Mouse (Mus musculus) mouse embryonic stem cell (cell line): ENCODE measurements around the gene Rnf149.
"Not testable (repeated sequence)": the region's sequence is repeated elsewhere in the genome, so short reads cannot be mapped to it uniquely, and the experiment has no call there.

Experiments used
- in situ Hi-C, 2 experiments: fragments of 300-500 bp; cut with MboI; formaldehyde crosslinking; loops; 1 replicate in 1 of 2; 3 replicates in 1 of 2; pipeline ENCODE4 v1.14.3; 2019 to 2020; ENCODE audit warnings: low sequenced_read_pairs in 2 of 2, low pct_unique_long_range_greater_than_20kb in 1 of 2, mixed read lengths in 1 of 2; ENCODE audit not compliant: unreplicated experiment in 1 of 2

The Rnf149 gene

DNA sequence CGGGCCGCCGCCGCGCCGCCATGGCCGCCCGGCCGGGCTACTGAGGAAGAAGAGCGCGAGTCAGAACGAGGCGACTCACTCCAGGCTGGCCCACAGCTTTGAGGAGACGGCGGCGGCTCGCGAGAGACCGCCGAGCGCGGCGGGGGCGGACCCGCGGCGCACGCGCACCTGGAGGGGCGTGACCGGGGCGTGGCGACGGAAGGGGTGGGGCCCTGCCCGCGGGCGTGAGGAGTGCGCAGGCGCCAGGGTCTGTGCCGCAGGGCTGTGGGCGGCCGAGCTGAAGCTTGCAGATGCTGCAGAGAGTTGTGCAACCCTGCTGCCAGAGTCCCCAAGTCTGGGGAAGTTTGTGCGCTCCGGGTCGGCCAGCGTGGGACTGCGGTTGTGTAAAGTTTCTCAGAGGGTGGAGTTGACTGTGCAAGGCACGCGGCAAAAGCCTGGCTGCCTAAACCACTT lies at the start of gene Rnf149:
Gene Rnf149, minus strand, starts transcription at position 153 of the 453 bp plus-strand sequence.
- in situ Hi-C loops, result no loop called here

- in situ Hi-C loops, result no loop called here
Measured at GRCm38 (mm10) chr1:39625491-39625890, 48.3 kb upstream of the Rnf149 start.

DNA sequence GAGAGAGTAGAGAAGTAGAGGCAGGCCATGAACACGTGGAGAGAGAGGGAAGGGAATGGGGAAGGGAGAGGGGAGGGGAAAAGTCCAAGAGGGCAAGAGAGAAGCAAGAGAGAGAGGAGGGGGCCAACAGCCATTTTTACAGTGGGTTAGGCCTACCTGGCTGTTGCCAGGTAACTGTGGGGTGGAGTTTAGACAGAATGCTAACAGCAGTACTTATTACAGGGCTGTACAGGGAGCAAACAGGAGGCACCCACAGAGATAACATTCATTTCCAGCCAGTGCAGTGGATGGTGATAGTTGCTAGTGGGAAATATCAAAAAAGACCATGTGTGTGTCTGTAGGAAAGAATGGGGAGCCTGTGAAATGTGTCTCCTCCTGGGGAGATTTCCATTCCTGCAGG lies 46.5 kb upstream of the Rnf149 start:
- in situ Hi-C loops, result no loop called here

GRCm38 (mm10) chr1:39623106-39623505 lies 45.9 kb upstream of the Rnf149 start:
- in situ Hi-C loops, result no loop called here

DNA sequence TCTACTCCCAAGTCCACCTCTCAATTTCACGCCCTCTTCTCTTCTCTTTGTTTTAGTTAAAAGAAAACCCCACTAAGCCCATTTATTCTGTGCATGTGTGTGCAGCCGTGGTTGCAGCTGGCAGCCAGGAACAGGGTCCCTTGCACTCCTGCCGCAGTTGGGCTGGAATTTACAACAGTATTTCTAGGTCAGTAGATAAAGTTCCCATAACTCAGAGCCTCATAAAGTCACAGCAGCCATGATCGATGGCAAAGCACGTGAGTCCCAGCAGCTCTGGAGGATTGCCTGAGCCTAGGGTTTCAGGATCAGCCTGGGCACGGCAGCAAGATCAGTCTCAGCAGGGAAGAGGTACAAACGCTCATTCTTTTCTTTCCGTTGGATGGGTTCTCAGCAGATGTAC lies 41.3 kb upstream of the Rnf149 start:
- in situ Hi-C loops, result no loop called here

- in situ Hi-C loops, result no loop called here
Measured at GRCm38 (mm10) chr1:39615526-39615925, 38.3 kb upstream of the Rnf149 start.

- in situ Hi-C loops, result no loop called here
Measured at GRCm38 (mm10) chr1:39614462-39615279, 37.5 kb upstream of the Rnf149 start.

- in situ Hi-C loops, result no loop called here
Measured at GRCm38 (mm10) chr1:39613061-39613460, 35.9 kb upstream of the Rnf149 start.

DNA sequence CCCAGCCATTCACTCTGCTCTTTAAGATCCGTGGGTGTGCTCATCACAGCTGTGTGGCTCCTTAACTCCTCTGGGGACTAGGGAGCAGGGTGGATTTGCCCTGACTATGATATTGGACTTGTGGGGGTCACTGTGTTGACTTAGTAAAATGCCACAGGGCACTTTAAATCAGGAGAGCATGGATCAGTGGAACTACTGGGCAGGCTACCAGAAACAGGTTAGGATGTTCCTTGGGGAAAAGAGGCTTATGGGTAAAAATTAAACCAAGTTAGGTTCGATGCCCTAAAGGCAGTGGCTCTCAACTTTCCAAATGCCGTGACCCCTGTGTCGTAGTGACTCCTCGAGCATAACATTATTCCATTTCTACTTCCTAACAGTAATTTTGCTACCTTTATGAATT lies 35.3 kb upstream of the Rnf149 start:
- in situ Hi-C loops, result no loop called here

DNA sequence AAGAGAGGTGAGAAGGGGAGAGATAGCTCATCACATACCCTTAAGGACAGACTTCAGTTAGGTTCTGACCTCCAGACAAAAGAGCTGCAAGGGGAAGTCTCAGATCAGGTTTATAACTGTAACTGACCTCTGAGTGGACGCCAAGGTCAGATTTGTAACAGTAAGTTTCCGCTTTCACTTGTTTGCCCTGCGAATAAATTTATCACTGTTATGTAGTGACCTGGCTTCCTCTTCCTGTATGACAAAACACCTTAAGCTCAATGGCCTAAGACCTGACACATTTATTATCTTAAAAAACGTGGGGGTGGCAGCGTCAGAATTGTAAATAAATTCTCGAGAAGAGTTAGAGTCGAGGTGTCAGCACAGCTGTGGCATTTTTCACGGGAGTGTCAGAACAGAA lies 31.3 kb upstream of the Rnf149 start:
- in situ Hi-C loops, result no loop called here

DNA sequence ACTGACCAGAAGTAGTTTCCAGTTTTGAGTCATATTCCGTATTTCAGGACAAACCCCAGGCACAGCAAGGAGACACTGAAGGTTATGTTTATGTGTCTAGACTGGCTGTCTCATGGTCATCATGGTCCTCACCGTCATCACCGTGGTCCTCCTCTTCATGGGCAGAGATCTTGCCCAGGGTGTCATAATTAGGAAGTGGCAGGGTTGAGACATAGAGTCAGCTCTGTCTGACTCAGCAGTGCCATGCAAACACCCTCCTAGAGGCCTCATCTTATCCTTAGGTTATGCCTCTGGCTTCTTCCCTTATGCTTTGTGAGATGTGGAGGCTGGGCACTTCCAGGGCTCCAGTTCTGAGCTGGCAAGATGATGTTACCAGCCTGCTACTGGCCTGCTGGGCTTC lies 25.3 kb upstream of the Rnf149 start:
- in situ Hi-C loops, result no loop called here

DNA sequence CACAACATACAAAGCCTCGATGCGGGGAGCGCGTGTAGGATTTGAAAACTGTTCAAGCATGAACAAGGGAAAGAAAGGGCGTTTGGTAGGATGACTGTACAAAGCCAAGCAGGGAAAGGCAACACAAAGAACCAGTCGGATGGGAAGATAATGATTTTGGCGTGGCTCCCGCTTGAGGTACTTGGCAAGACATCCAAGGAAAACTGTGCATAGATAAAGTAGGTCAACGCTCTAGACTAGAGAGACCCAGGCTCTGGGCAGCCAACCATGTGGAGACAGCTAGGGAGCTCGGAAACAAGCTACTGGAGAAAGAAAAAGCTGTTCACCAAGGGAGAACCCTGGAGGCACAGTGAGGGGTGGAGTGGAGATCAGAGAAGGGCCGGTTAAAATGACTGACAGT lies 21.5 kb upstream of the Rnf149 start:
- in situ Hi-C loops, result no loop called here

DNA sequence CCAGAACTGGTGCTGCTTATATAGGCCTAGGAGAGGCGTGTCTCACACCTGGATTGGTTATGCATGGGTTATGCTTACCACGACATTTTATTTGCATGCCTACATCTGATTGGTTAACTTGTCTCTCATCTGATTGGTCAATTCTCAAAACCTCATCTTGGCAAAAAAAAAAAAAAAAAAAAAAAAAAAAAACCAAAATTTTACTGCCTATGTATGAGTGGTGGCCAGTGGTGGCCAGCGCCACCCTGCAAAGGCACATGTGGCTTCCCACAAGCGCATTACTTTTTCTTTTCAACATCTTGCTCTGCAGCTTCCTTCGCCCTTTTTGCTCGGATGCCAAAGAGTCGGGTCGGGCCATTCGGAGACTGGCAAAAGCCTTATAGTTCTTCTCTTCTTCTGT lies 19.9 kb upstream of the Rnf149 start:
- in situ Hi-C loops, result not testable (repeated sequence)

DNA sequence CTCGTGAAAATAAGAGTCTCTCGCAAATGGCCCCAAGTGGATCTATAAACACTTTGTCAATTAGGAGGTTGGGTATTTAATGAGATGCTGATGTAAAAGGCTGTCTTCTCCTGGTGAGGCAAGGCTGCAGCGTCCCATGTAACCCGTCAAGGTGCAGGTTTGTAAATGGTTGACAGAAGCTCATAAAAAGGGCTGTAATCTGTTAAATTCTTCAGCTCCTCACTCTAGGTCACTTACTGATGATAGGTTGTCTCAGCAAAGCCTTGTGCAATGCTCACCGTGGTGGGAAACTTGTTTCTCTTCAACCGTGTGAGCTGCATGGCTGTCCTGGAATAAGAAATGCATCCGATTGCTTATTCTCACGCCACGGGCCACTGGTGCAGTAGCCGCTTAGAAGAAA lies 16.6 kb upstream of the Rnf149 start:
- in situ Hi-C loops, result no loop called here

- in situ Hi-C loops, result no loop called here
Measured at GRCm38 (mm10) chr1:39592090-39592489, 14.9 kb upstream of the Rnf149 start.

DNA sequence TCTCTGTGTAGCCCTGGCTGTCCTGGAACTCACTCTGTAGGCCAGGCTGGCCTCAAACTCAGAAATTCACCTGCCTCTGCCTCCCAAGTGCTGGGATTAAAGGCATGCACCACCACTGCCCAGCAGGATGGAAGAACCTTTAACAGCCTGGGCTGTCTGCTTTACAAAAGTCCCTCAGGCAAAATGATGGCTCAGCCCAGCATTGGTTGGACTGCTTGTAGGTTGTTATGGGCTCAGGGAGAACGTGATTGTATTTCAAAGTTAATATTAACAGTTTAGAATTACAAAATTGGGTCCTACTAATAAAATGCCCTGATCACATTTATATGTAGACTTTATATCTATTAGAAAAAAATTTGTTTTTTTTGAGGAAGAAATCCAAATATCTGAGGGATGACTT lies 14.4 kb upstream of the Rnf149 start:
- in situ Hi-C loops, result not testable (repeated sequence)

- in situ Hi-C loops, result no loop called here
Measured at GRCm38 (mm10) chr1:39590193-39590592, 13.0 kb upstream of the Rnf149 start.

GRCm38 (mm10) chr1:39585416-39585815 lies 8.2 kb upstream of the Rnf149 start:
- in situ Hi-C loops, result no loop called here

DNA sequence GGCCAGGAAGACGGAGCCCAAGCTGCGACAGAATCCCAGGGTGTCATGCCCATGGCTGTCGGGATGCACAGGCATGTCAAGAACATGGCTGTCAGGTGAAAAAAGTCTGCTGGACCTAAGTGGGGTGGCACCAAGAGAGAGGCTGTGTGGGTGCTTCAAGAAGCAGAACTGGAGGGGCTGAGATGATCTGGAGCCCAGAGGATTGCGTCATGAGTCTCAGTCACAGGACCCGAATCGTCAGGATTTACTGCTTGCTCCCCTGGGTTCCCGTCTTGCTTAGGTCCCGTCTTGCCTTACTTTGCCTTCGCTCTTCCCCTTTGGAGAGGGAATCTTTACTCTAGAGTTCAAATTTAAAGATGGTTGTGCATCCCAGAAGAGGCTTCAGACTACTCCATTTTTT lies 6.0 kb upstream of the Rnf149 start:
- in situ Hi-C loops, result no loop called here

GRCm38 (mm10) chr1:39581215-39581614 lies 4.0 kb upstream of the Rnf149 start:
- in situ Hi-C loops, result no loop called here
